Mouse (Mus musculus): ENCODE data around the gene Uba52. TPM values are rescaled to one million over a fixed set of nuclear protein-coding genes. Genes with fewer than 3 reads are reported as not detected.

The Uba52 gene
- polyA plus RNA-seq, 1 experiment from 2014 or later: 779 TPM

- no peak overlapping the region for H3K4me2 ChIP-seq
These were observed 19.6 kb downstream of the Uba52 start for GRCm38 (mm10) chr8:70490880-70491495.

GRCm38 (mm10) chr8:70490061-70490879 is 20.3 kb downstream of the Uba52 start:
- WGBS: 13% methylated on average over 10 of the region's 10 CpGs
- Histone ChIP-seq H3K36me3 (no peaks in the 10 kb centered on the region), H3K27me3 (replicated peaks) (peaks cover 100% of the 10 kb centered on the region), H3K4me2 (no peak overlapping the region), H3K27ac (ENCODE audit: poor library complexity, severe bottlenecking) (no peak overlapping the region), H3K4me3 (peak overlapping the region; percentile 44; the same call in 1 of the 2 replicates), H3K9me3 (replicated peaks) (no peaks in the 10 kb centered on the region), H3K9ac (no peak overlapping the region), H3K4me1 (replicated peaks) (peaks cover 63% of the 10 kb centered on the region)
- ATAC-seq (ENCODE audit: insufficient number of reproducible peaks, low FRiP score): no peak

More at GRCm38 (mm10) chr8:70490880-70491495, 19.6 kb downstream of the Uba52 start:
- peaks cover 68% of the 10 kb centered on the region for H3K4me1 ChIP-seq (replicated peaks)
- H3K9ac ChIP-seq: no peak overlapping the region
- WGBS: 3% methylated on average over 20 of the region's 20 CpGs
- H3K27me3 ChIP-seq (replicated peaks): peaks cover 100% of the 10 kb centered on the region
- H3K4me3 ChIP-seq: no peak overlapping the region
- H3K9me3 ChIP-seq (replicated peaks): no peaks in the 10 kb centered on the region
- H3K27ac ChIP-seq (ENCODE audit: poor library complexity, severe bottlenecking): no peak overlapping the region
- H3K36me3 ChIP-seq: no peaks in the 10 kb centered on the region
- no peak for ATAC-seq (ENCODE audit: insufficient number of reproducible peaks, low FRiP score)

GRCm38 (mm10) chr8:70489576-70489975 is 21.0 kb downstream of the Uba52 start:
- Histone ChIP-seq H3K27me3 (replicated peaks) (peaks cover 100% of the 10 kb centered on the region), H3K9me3 (replicated peaks) (no peaks in the 10 kb centered on the region), H3K36me3 (no peaks in the 10 kb centered on the region), H3K4me2 (peak overlapping the region; percentile 63), H3K4me3 (peak overlapping the region; percentile 44), H3K4me1 (replicated peaks) (peaks cover 62% of the 10 kb centered on the region), H3K9ac (peak overlapping the region; percentile 55), H3K27ac (ENCODE audit: poor library complexity, severe bottlenecking) (no peak overlapping the region)
- under 1% methylated on average over 22 of the region's 41 CpGs for WGBS
- ATAC-seq (ENCODE audit: insufficient number of reproducible peaks, low FRiP score): no peak

- H3K36me3 ChIP-seq: no peaks in the 10 kb centered on the region
- H3K27me3 ChIP-seq (replicated peaks): peaks cover 100% of the 10 kb centered on the region
- H3K9me3 ChIP-seq (replicated peaks): no peaks in the 10 kb centered on the region
- H3K9ac ChIP-seq: 0 out of 2 replicates have a peak overlapping the region, but pooled peaks have one; percentile 55
- H3K4me1 ChIP-seq (replicated peaks): peaks cover 57% of the 10 kb centered on the region
- H3K4me3 ChIP-seq: peak overlapping the region; percentile 44
- peak overlapping the region; percentile 63 for H3K4me2 ChIP-seq
- ATAC-seq (ENCODE audit: insufficient number of reproducible peaks, low FRiP score): no peak
- WGBS: 1% methylated on average over 14 of the region's 14 CpGs
- no peak overlapping the region for H3K27ac ChIP-seq (ENCODE audit: poor library complexity, severe bottlenecking)
These were observed 21.6 kb downstream of the Uba52 start for GRCm38 (mm10) chr8:70488931-70489470.

- Histone ChIP-seq H3K4me3 (peak overlapping the region; percentile 35), H3K9ac (peak overlapping the region; percentile 47), H3K4me2 (peak overlapping the region; percentile 63), H3K36me3 (no peaks in the 10 kb centered on the region), H3K9me3 (replicated peaks) (no peaks in the 10 kb centered on the region), H3K27me3 (replicated peaks) (peaks cover 100% of the 10 kb centered on the region), H3K27ac (ENCODE audit: poor library complexity, severe bottlenecking) (no peak overlapping the region), H3K4me1 (replicated peaks) (peaks cover 49% of the 10 kb centered on the region)
- peak; percentile 31; the same call in 1 of the 2 replicates for ATAC-seq (ENCODE audit: insufficient number of reproducible peaks, low FRiP score)
- 3% methylated on average over 55 of the region's 55 CpGs for WGBS
These were observed 22.4 kb downstream of the Uba52 start for GRCm38 (mm10) chr8:70487993-70488796.

GRCm38 (mm10) chr8:70486941-70487520 is 23.6 kb downstream of the Uba52 start, which contains the start of gene Tmem59l:
TSS of gene Tmem59l (minus strand) at chr8:70487358.
- H3K4me2 ChIP-seq: peak within 1 kb of the TSS; percentile 63
- H3K4me3 ChIP-seq: peak within 1 kb of the TSS; percentile 35
- no peaks in the 10 kb centered on the region for H3K36me3 ChIP-seq
- no peak within 1 kb of the TSS for H3K27ac ChIP-seq (ENCODE audit: poor library complexity, severe bottlenecking)
- no peak within 1 kb of the TSS; the same call in 1 of the 2 replicates for H3K9ac ChIP-seq
- 5% methylated on average over 33 of the region's 33 CpGs for WGBS
- H3K27me3 ChIP-seq (replicated peaks): peaks cover 100% of the 10 kb centered on the region
- no peak for ATAC-seq (ENCODE audit: insufficient number of reproducible peaks, low FRiP score)
- no peaks in the 10 kb centered on the region for H3K9me3 ChIP-seq (replicated peaks)
- peaks cover 40% of the 10 kb centered on the region for H3K4me1 ChIP-seq (replicated peaks)

DNA sequence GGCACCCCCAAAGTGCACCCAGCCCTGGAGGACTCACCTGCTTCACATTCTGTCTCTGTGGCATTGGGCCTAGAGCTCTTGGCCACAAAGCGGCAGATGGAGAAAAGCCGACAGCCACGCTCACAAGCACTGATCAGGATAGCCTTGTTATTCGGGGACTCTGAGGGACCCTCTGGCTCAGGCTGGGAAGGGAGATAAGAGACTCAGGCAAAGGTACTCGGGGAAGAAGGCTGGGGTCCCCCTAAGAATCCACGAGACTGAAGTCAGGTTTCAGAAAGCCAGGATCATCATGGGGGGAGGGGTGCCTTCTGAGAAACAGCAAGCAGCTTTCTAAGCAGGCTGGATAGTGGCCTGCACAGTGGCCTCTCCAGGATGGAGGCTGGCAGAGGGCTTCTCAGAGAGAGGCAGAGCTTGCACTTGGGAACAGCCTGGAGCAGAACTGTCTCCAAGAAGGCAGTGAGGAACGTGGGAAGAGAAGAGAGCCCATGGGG is 24.4 kb downstream of the Uba52 start:
- Histone ChIP-seq H3K36me3 (no peaks in the 10 kb centered on the region), H3K4me1 (replicated peaks) (peaks cover 40% of the 10 kb centered on the region), H3K9me3 (replicated peaks) (no peaks in the 10 kb centered on the region), H3K9ac (no peak overlapping the region), H3K27ac (ENCODE audit: poor library complexity, severe bottlenecking) (no peak overlapping the region), H3K4me3 (no peak overlapping the region), H3K4me2 (no peak overlapping the region), H3K27me3 (replicated peaks) (peaks cover 100% of the 10 kb centered on the region)
- no peak for ATAC-seq (ENCODE audit: insufficient number of reproducible peaks, low FRiP score)
- 39% methylated on average over 7 of the region's 7 CpGs for WGBS

- ATAC-seq (ENCODE audit: insufficient number of reproducible peaks, low FRiP score): no peak
- no peak overlapping the region for H3K9ac ChIP-seq
- peaks cover 90% of the 10 kb centered on the region for H3K27me3 ChIP-seq (replicated peaks)
- 37% methylated on average over 2 of the region's 2 CpGs for WGBS
- no peak overlapping the region for H3K4me2 ChIP-seq
- no peaks in the 10 kb centered on the region for H3K9me3 ChIP-seq (replicated peaks)
- no peaks in the 10 kb centered on the region for H3K36me3 ChIP-seq
- no peak overlapping the region for H3K27ac ChIP-seq (ENCODE audit: poor library complexity, severe bottlenecking)
- H3K4me3 ChIP-seq: no peak overlapping the region
- H3K4me1 ChIP-seq (replicated peaks): peaks cover 8% of the 10 kb centered on the region
These were observed 27.7 kb downstream of the Uba52 start for GRCm38 (mm10) chr8:70482943-70483342.

DNA sequence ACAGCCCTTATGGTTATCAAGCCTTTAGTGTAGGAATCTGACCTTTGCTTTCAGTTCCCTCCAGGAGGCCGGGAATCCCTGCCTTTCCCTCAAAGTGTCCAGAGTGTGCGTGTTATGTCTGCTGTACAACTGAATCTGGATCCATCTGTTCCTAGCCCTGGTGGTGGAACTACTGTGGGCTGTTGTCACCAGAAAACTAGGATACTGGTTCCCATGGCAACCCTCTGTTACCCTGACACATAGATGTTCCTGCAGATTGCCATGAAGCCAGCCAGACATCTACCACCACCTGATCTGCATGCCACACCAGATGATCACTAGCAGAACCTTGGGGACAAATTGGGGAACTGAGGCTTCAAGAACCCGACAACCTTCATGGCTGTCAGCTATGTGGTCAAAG is 28.7 kb downstream of the Uba52 start:
- Histone ChIP-seq H3K4me3 (no peak overlapping the region), H3K4me2 (no peak overlapping the region), H3K4me1 (replicated peaks) (peaks cover 8% of the 10 kb centered on the region), H3K27me3 (replicated peaks) (peaks cover 84% of the 10 kb centered on the region), H3K36me3 (no peaks in the 10 kb centered on the region), H3K27ac (ENCODE audit: poor library complexity, severe bottlenecking) (no peak overlapping the region), H3K9me3 (replicated peaks) (no peaks in the 10 kb centered on the region), H3K9ac (no peak overlapping the region)
- 70% methylated on average over 3 of the region's 3 CpGs for WGBS
- no peak for ATAC-seq (ENCODE audit: insufficient number of reproducible peaks, low FRiP score)

DNA sequence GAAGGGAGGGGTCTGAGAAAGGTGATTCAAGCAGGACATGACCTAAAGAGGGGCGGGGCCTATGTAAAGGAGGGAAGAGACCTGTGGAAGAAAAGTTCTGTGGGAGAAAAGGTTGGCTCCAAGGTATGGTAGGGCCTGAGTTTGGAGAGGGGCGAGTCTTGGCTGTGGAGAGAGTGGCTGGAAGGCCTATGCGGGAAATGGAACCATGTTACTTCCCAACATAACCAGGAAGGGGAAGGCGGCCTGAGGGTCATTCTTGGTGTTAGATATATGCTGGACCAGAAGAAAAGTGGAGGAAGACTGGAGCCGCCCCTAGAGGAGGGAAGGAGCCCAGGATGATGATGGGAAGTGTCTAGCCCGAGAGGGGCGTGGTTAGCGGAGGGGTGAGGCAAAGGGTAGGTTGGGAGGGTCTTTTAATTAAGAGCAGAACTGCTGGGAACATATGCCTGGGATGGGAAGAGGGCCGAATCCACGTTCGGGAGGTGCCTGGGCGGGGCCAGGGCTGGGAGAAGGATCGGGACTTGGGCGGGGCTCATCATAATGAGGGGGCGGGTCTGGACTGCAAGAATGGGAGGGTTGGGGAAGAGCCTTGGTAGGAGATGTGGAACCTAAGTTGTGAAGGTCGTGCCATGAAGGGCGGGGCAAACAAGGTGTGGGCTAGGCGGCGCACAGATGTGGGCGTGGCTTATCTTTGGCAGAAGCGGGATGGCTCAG is 33.2 kb downstream of the Uba52 start:
- Histone ChIP-seq H3K27ac (ENCODE audit: poor library complexity, severe bottlenecking) (no peak overlapping the region), H3K36me3 (peaks cover 3% of the 10 kb centered on the region; the same call in 1 of the 2 replicates), H3K4me3 (peak overlapping the region; percentile 93), H3K9me3 (replicated peaks) (no peaks in the 10 kb centered on the region), H3K4me1 (replicated peaks) (peaks cover 19% of the 10 kb centered on the region), H3K4me2 (peak overlapping the region; percentile 95), H3K27me3 (replicated peaks) (peaks cover 39% of the 10 kb centered on the region), H3K9ac (peak overlapping the region; percentile 95; the same call in 1 of the 2 replicates)
- 1% methylated on average over 21 of the region's 21 CpGs for WGBS
- ATAC-seq (ENCODE audit: insufficient number of reproducible peaks, low FRiP score): peak; percentile 46

Measured in heart, embryonic 12.5 days (tissue).